Mouse (Mus musculus): ENCODE measurements at regions not wholly inside any gene's neighbourhood (a gene's known extent, or its start where the extent isn't known, plus 50 kb on each side); places are given as distances from the start of the nearest gene placed in this dataset.
"Not testable (repeated sequence)": the region's sequence is repeated elsewhere in the genome, so short reads cannot be mapped to it uniquely, and the experiment has no call there.

DNA sequence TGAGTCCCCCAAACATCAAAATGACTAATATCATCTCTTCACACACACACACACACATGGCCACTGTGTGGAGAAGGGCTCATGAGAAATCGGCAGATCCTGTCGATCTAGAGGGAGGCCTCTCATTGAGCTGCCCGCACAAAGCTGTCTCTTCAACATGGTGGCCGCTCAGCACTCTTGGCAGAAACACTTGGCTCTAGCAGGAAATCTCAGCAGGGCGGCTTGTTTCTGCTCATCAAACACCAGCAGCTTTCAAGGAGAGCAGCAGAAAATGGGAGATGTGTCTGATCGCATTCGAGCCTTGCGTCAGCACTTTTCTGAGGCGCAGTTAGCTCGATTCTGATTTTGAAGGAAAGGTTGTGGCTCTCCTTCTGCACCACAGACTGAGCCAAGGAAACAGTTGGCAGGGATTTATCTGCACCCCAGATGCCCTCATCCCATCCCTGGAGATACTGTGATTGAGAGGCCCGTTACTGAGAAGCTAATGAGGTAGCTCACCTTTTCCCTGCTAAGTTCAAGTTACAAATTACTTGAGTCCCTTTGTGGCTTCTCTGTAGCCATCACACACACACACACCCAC, 66.4 kb upstream of the Fzd7 start:
- H3K4me1 ChIP-seq (ENCODE audit: control insufficient read depth, insufficient read depth, insufficient read length, low read length): no peaks in the 10 kb centered on the region
- no peak overlapping the region for H3K27ac ChIP-seq (ENCODE audit: insufficient read depth, low read depth, low read length)
- no peak for TF ChIP-seq POLR2A (IDR thresholded peaks at IDR 0.05; ENCODE audit: low read depth, low read length)
- TF ChIP-seq CTCF (IDR thresholded peaks at IDR 0.05; ENCODE audit: extremely low read depth, insufficient read length, insufficient replicate concordance, low read depth, low read length): no peak
- no peak overlapping the region for H3K4me3 ChIP-seq (ENCODE audit: low read depth, low read length)
- 88% methylated on average over 11 of the region's 11 CpGs for WGBS
- no peaks in the 10 kb centered on the region for H3K27me3 ChIP-seq (ENCODE audit: control insufficient read depth, insufficient read depth, low read length)
- H3K36me3 ChIP-seq (ENCODE audit: control insufficient read depth, insufficient read depth, low read length): no peaks in the 10 kb centered on the region

GRCm38 (mm10) chr1:59417317-59417716, 64.9 kb upstream of the Fzd7 start:
- Histone ChIP-seq H3K36me3 (ENCODE audit: control insufficient read depth, insufficient read depth, low read length) (no peaks in the 10 kb centered on the region), H3K27ac (ENCODE audit: insufficient read depth, low read depth, low read length) (no peak overlapping the region), H3K27me3 (ENCODE audit: control insufficient read depth, insufficient read depth, low read length) (no peaks in the 10 kb centered on the region), H3K4me1 (ENCODE audit: control insufficient read depth, insufficient read depth, insufficient read length, low read length) (no peaks in the 10 kb centered on the region), H3K4me3 (ENCODE audit: low read depth, low read length) (no peak overlapping the region)
- 20% methylated on average over 1 of the region's 1 CpGs for WGBS
- TF ChIP-seq POLR2A (IDR thresholded peaks at IDR 0.05; ENCODE audit: low read depth, low read length) (no peak), CTCF (IDR thresholded peaks at IDR 0.05; ENCODE audit: extremely low read depth, insufficient read length, insufficient replicate concordance, low read depth, low read length) (no peak)

DNA sequence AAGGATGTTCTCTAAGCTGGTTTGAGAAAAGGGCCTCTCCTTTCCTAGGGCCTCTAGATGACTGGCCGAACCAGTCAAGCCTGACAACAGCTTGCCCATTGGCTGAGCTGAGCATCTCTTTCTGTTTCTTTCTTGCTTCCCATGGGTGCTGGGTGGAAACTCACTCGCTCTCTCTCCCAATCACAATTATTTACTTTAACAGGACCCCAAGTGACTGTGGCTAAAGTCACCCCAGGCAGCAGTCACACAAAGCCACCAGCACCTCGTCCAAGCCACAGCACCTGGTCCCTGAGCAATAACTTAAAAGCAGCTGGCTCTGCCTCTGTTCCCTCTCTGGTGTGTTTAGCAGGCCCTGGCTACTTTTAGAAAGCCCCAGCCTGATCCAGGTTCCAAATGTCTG, 64.3 kb upstream of the Fzd7 start:
- Histone ChIP-seq H3K4me1 (ENCODE audit: control insufficient read depth, insufficient read depth, insufficient read length, low read length) (0 out of 2 replicates have a peak, but pooled peaks cover 2% of the 10 kb centered on the region), H3K27me3 (ENCODE audit: control insufficient read depth, insufficient read depth, low read length) (no peaks in the 10 kb centered on the region), H3K27ac (ENCODE audit: insufficient read depth, low read depth, low read length) (no peak overlapping the region), H3K4me3 (ENCODE audit: low read depth, low read length) (no peak overlapping the region), H3K36me3 (ENCODE audit: control insufficient read depth, insufficient read depth, low read length) (no peaks in the 10 kb centered on the region)
- TF ChIP-seq CTCF (IDR thresholded peaks at IDR 0.05; ENCODE audit: extremely low read depth, insufficient read length, insufficient replicate concordance, low read depth, low read length) (no peak), POLR2A (IDR thresholded peaks at IDR 0.05; ENCODE audit: low read depth, low read length) (no peak)
- WGBS: 77% methylated on average over 3 of the region's 3 CpGs

DNA sequence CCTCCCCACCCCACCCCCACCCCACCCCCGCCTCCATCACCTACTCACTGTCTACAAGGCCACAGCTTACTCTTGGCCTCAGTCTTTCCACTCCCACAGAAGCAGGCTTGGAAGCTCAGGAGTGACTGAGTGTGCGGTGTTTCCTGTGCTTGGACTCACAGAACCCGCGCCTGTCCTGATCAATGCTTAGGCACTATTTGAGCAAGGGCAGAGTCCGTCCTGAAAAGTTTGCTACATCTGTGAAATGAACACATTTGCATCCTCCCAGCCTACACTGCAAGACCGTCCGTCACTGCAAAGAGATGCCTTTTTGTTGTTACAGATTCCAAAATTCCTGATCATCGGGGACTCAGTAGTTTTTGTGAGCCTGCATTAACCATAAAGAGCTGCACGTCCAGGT, 63.5 kb upstream of the Fzd7 start:
- WGBS: 92% methylated on average over 9 of the region's 9 CpGs
- no peak overlapping the region for H3K27ac ChIP-seq (ENCODE audit: insufficient read depth, low read depth, low read length)
- no peaks in the 10 kb centered on the region for H3K27me3 ChIP-seq (ENCODE audit: control insufficient read depth, insufficient read depth, low read length)
- H3K4me1 ChIP-seq (ENCODE audit: control insufficient read depth, insufficient read depth, insufficient read length, low read length): 0 out of 2 replicates have a peak, but pooled peaks cover 4% of the 10 kb centered on the region
- TF ChIP-seq POLR2A (IDR thresholded peaks at IDR 0.05; ENCODE audit: low read depth, low read length) (no peak), CTCF (IDR thresholded peaks at IDR 0.05; ENCODE audit: extremely low read depth, insufficient read length, insufficient replicate concordance, low read depth, low read length) (no peak)
- H3K4me3 ChIP-seq (ENCODE audit: low read depth, low read length): no peak overlapping the region
- no peaks in the 10 kb centered on the region for H3K36me3 ChIP-seq (ENCODE audit: control insufficient read depth, insufficient read depth, low read length)

DNA sequence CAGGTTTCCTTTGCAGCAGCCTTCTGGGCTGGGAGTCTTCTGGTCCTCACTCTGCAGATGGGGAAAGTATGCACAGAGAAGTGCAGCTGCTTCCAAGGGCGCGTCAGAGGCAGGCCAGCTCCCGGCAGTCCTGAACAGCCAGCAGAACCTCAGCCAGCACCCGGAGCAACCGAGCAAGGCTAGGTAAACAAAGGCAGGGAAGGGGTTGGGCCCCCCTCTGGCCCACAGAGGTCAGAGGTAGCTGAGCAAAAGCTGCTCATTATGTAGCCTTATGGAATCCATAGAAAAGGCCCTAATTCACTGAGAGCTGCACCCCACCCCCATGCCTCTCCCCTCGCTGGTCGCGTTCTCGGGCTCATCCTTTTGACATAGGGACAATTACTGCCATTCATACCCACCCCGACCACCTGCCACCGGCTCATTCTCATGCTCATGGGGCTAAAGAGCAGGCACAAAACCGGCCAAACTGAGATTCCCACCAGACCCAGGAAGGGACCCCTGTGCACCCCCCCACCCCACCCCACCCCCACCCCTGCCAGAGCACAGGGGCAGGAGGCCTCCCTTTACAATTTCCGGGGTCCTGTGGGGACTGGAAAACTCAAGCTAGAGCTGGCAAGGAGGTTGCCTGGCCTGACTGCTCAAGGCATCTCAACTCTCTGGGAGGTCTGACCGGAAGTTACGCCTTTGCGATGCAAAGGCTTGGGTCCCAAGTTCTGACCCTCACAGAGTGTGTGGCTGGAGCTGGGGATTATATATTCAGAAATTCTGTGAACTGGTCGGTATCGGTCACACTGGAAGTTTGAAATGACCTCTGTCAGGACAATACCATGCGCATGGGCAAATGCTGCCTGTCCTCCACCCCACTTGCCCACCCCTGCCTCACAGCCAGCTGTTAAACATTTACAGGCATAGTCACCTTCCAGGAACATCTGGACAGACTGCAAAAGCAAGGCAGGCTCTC, 59.0 kb upstream of the Fzd7 start:
- no peak overlapping the region for H3K4me3 ChIP-seq (ENCODE audit: low read depth, low read length)
- H3K4me1 ChIP-seq (ENCODE audit: control insufficient read depth, insufficient read depth, insufficient read length, low read length): 0 out of 2 replicates have a peak, but pooled peaks cover 4% of the 10 kb centered on the region
- H3K27ac ChIP-seq (ENCODE audit: insufficient read depth, low read depth, low read length): no peak overlapping the region
- no peaks in the 10 kb centered on the region for H3K27me3 ChIP-seq (ENCODE audit: control insufficient read depth, insufficient read depth, low read length)
- H3K36me3 ChIP-seq (ENCODE audit: control insufficient read depth, insufficient read depth, low read length): no peaks in the 10 kb centered on the region
- TF ChIP-seq POLR2A (IDR thresholded peaks at IDR 0.05; ENCODE audit: low read depth, low read length): no peak
- TF ChIP-seq CTCF (IDR thresholded peaks at IDR 0.05; ENCODE audit: extremely low read depth, insufficient read length, insufficient replicate concordance, low read depth, low read length): no peak
- 47% methylated on average over 19 of the region's 19 CpGs for WGBS

DNA sequence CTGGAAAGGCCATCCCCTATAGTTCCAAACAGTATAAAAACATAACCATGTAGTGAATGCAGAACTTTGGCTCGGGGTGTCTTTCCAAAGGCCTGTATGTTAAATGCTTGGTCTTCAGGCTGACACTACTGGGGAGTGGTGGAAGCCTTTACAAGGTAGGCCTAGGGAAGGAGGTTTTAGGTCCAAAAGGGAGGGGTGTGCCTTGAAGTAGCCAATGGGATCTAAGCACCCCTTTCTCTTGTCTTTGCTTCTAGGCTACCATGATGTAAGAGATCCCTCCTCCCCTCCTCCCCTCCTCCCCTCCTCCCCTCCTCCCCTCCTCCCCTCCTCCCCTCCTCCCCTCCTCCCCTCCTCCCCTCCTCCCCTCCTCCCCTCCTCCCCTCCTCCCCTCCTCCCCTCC, 56.5 kb upstream of the Fzd7 start:
- not testable (repeated sequence) for H3K27me3 ChIP-seq (ENCODE audit: control insufficient read depth, insufficient read depth, low read length); H3K4me1 ChIP-seq (ENCODE audit: control insufficient read depth, insufficient read depth, insufficient read length, low read length); H3K36me3 ChIP-seq (ENCODE audit: control insufficient read depth, insufficient read depth, low read length); H3K4me3 ChIP-seq (ENCODE audit: low read depth, low read length); H3K27ac ChIP-seq (ENCODE audit: insufficient read depth, low read depth, low read length)
- 94% methylated on average over 1 of the region's 1 CpGs for WGBS

Measured in small intestine, adult 2 months (tissue).